Mouse (Mus musculus): Measurements from ENCODE around the gene Gpr50.

The Gpr50 gene

DNA sequence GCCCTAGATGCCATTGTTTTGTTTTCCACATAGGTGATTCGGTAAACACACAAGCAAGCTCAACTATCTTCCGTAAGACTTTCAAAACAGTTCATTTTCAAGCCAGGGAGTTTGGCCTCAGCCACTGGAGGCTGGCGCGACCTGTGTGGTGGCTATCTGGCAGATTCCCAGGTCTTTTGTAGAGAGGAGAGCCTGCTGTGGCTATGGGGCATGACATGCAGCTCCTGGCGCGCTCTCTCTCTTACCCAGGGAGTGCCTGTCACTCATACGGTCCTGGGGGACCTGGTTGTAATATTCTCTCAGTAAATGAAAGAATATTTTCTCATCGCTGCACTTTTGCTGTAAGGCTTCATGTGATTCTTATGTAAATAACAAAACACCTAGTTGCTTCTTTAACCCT, 13.5 kb upstream of the Gpr50 start:
- Histone ChIP-seq H3K4me1 (replicated peaks; ENCODE audit: low read depth, low read length) (no peaks in the 10 kb centered on the region), H3K36me3 (ENCODE audit: insufficient read depth, low read length) (no peaks in the 10 kb centered on the region), H3K9me3 (ENCODE audit: low read length) (peaks cover 10% of the 10 kb centered on the region), H3K27me3 (ENCODE audit: insufficient read depth, low read length) (no peaks in the 10 kb centered on the region), H3K4me3 (replicated peaks; ENCODE audit: low read length) (no peak overlapping the region)
- TF ChIP-seq CTCF (conservative IDR thresholded peaks at IDR 0.05; ENCODE audit: low read length) (no peak), POU5F1 (IDR thresholded peaks at IDR 0.05; ENCODE audit: borderline replicate concordance, low read length) (no peak), NANOG (IDR thresholded peaks at IDR 0.05; ENCODE audit: borderline replicate concordance, low read length) (no peak)

- Histone ChIP-seq H3K9me3 (ENCODE audit: low read length) (no peaks in the 10 kb centered on the region), H3K4me1 (replicated peaks; ENCODE audit: low read depth, low read length) (peaks cover 7% of the 10 kb centered on the region), H3K36me3 (ENCODE audit: insufficient read depth, low read length) (no peaks in the 10 kb centered on the region), H3K27me3 (ENCODE audit: insufficient read depth, low read length) (peaks cover 55% of the 10 kb centered on the region), H3K4me3 (replicated peaks; ENCODE audit: low read length) (no peak overlapping the region)
- TF ChIP-seq POU5F1 (IDR thresholded peaks at IDR 0.05; ENCODE audit: borderline replicate concordance, low read length) (no peak), CTCF (conservative IDR thresholded peaks at IDR 0.05; ENCODE audit: low read length) (no peak), NANOG (IDR thresholded peaks at IDR 0.05; ENCODE audit: borderline replicate concordance, low read length) (no peak)
Observed at GRCm38 (mm10) chrX:71661794-71662193, 1.7 kb upstream of the Gpr50 start.

- H3K9me3 ChIP-seq (ENCODE audit: low read length) = no peaks in the 10 kb centered on the region
- H3K4me1 ChIP-seq (replicated peaks; ENCODE audit: low read depth, low read length) = peaks cover 7% of the 10 kb centered on the region
- TF ChIP-seq CTCF (conservative IDR thresholded peaks at IDR 0.05; ENCODE audit: low read length) (no peak), NANOG (IDR thresholded peaks at IDR 0.05; ENCODE audit: borderline replicate concordance, low read length) (no peak), POU5F1 (IDR thresholded peaks at IDR 0.05; ENCODE audit: borderline replicate concordance, low read length) (no peak)
- peak overlapping the region; percentile 68 for H3K4me3 ChIP-seq (replicated peaks; ENCODE audit: low read length)
- H3K27me3 ChIP-seq (ENCODE audit: insufficient read depth, low read length) = peaks cover 73% of the 10 kb centered on the region
- H3K36me3 ChIP-seq (ENCODE audit: insufficient read depth, low read length) = no peaks in the 10 kb centered on the region
Observed at GRCm38 (mm10) chrX:71663871-71664687, 612 bp downstream of the Gpr50 start.

GRCm38 (mm10) chrX:71664688-71665026, 1.2 kb downstream of the Gpr50 start:
- H3K4me1 ChIP-seq (replicated peaks; ENCODE audit: low read depth, low read length) = peaks cover 7% of the 10 kb centered on the region
- no peaks in the 10 kb centered on the region for H3K36me3 ChIP-seq (ENCODE audit: insufficient read depth, low read length)
- peak overlapping the region; percentile 68 for H3K4me3 ChIP-seq (replicated peaks; ENCODE audit: low read length)
- H3K27me3 ChIP-seq (ENCODE audit: insufficient read depth, low read length) = peaks cover 79% of the 10 kb centered on the region
- TF ChIP-seq POU5F1 (IDR thresholded peaks at IDR 0.05; ENCODE audit: borderline replicate concordance, low read length) (no peak), CTCF (conservative IDR thresholded peaks at IDR 0.05; ENCODE audit: low read length) (no peak), NANOG (IDR thresholded peaks at IDR 0.05; ENCODE audit: borderline replicate concordance, low read length) (no peak)
- no peaks in the 10 kb centered on the region for H3K9me3 ChIP-seq (ENCODE audit: low read length)

- Histone ChIP-seq H3K4me3 (replicated peaks; ENCODE audit: low read length) (no peak overlapping the region), H3K4me1 (replicated peaks; ENCODE audit: low read depth, low read length) (peaks cover 9% of the 10 kb centered on the region; the same call in 1 of the 2 replicates), H3K36me3 (ENCODE audit: insufficient read depth, low read length) (no peaks in the 10 kb centered on the region), H3K27me3 (ENCODE audit: insufficient read depth, low read length) (peaks cover 45% of the 10 kb centered on the region), H3K9me3 (ENCODE audit: low read length) (no peaks in the 10 kb centered on the region)
- TF ChIP-seq CTCF (conservative IDR thresholded peaks at IDR 0.05; ENCODE audit: low read length) (no peak), POU5F1 (IDR thresholded peaks at IDR 0.05; ENCODE audit: borderline replicate concordance, low read length) (peak; percentile 95)
Observed at GRCm38 (mm10) chrX:71670254-71670653, 6.8 kb downstream of the Gpr50 start.

GRCm38 (mm10) chrX:71700817-71701469, 37.5 kb downstream of the Gpr50 start:
- Histone ChIP-seq H3K27me3 (ENCODE audit: insufficient read depth, low read length) (no peaks in the 10 kb centered on the region), H3K4me3 (replicated peaks; ENCODE audit: low read length) (no peak overlapping the region), H3K4me1 (replicated peaks; ENCODE audit: low read depth, low read length) (peaks cover 7% of the 10 kb centered on the region; the same call in 1 of the 2 replicates), H3K36me3 (ENCODE audit: insufficient read depth, low read length) (no peaks in the 10 kb centered on the region), H3K9me3 (ENCODE audit: low read length) (no peaks in the 10 kb centered on the region)
- peak; percentile 58; the same call in 1 of the 2 replicates for TF ChIP-seq NANOG (IDR thresholded peaks at IDR 0.05; ENCODE audit: borderline replicate concordance, low read length)
- TF ChIP-seq CTCF (conservative IDR thresholded peaks at IDR 0.05; ENCODE audit: low read length) = no peak
- no peak for TF ChIP-seq POU5F1 (IDR thresholded peaks at IDR 0.05; ENCODE audit: borderline replicate concordance, low read length)

All from E14TG2a.4 (cell line).